Mouse (Mus musculus) frontal cortex, postnatal 14 days (tissue): ENCODE results near the gene Gse1.

Source experiments
- DNase-seq, 2 experiments: peaks; one replicate each; pipeline ENCODE4 v3.0.0; 2022; ENCODE audit warnings: low spot score in 2 of 2

The Gse1 gene

DNA sequence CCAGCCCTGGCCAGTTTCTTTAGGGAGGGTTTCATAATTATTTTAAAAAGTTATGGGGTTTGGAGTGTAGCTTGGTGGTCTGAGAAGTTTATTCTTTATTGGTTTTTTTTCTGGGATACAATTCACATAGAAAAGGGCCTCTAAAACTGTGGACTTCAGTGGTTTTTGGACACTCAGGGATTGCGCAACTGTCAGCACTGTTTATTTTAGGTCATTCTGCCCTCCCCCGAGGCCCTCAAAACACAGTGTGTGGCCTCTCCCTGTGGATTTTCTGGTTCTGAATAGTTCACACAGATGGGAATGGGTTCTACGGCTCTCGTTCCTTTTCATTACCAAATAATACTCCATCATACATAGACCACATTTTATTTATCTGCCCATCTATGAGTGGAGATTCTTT lies 15.0 kb downstream of the Gse1 start:
- DNase-seq = no peak

DNA sequence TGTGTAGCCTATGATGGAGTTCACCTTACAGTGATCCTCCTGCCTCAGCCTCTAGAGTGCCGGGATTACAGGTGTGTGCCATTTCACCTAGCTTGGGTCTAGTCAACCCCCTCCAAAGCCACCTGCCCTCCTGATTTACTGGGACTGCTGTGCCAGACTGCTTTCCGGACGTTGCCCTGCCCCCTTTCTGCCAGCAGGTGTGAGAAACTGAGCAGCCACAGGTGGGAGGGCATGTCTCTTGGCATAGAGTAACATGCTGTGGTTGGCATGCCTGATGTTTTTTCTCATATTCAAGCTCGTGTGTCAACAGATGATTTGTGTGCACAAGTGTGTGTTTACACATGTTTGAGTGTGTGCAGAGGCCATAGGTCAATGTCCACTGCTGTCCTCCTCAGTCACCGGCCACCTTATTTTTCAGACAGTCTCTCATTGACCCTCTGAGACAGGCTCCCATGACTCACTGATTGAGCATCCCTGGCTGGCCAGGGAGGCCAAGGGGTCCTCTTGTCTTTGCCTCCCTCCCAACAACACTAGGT lies 15.7 kb downstream of the Gse1 start:
- DNase-seq = no peak

DNA sequence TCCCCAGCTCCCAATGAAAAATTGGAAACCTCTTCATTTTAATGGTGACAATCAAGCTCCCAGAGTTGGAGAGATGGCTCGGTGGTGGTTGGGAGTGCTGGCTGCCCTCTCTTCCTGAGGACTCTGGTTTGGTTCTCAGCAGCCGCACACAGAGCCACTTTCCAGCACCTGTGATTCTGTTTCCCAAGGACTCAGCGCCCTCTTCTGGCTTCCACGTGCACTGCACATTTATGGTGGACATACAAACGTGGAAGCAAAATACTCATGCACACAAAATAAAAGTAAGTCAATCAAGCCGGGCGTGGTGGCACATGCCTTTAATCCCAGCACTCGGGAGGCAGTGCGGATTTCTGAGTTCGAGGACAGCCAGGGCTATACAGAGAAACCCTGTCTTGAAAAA lies 16.3 kb downstream of the Gse1 start:
- no peak for DNase-seq

DNA sequence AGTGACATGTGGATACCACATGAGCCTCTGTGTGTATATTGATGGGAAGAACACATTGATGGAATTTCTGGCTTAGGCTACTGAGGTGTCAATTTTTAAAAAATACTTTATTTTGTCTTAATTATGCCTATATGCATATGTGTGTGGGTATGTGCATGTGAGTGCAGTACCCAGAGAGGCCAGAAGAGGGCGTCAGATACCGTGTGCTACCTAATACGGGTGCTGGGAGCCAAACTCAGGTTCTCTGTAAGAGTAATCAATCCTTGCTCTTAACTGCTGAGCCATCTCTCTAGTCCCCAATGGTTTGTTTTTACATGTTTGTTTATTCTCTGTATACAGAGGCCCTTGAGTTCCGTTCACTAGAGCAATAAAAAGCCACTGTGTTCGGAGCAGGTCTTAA lies 19.4 kb downstream of the Gse1 start:
- no peak for DNase-seq

DNA sequence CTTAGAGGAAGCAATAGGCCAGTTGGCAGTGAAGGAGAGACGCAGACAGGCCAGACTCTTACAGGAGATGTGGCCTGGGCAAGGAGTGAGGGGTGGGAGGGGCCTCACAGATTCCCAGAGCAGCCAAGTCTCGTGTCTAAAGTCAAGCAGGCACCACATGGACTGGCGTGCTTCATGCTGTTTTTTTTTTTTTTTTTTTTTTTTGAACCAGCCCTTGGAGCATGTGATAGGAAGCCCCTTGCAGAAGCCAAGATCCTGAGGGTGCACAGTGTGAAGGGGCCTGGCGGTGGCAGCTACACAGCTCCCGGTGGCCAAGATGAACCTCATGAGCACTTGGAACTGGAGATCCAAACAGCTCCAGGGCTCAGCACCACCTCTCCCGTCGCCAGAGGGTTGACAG lies 19.8 kb downstream of the Gse1 start:
- DNase-seq = no peak

DNA sequence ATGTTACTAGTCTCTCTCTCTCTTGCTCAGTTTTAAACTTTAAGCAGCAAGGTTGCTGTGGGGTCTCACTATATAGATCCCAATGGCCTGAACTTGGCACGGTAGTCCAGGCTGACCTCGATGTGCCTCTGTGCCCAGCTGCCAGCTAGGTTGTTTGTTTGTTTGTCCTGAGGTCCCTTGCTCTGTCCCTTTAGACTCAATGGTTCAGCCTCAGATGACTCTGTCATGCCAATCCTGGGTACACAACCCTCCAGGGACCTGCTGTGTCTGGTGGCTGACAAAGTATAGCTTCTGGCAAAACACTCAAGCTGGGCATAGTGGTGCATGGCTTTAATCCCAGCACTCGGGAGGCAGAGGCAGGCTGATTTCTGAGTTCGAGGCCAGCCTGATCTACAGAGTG lies 20.2 kb downstream of the Gse1 start:
- DNase-seq = no peak

DNA sequence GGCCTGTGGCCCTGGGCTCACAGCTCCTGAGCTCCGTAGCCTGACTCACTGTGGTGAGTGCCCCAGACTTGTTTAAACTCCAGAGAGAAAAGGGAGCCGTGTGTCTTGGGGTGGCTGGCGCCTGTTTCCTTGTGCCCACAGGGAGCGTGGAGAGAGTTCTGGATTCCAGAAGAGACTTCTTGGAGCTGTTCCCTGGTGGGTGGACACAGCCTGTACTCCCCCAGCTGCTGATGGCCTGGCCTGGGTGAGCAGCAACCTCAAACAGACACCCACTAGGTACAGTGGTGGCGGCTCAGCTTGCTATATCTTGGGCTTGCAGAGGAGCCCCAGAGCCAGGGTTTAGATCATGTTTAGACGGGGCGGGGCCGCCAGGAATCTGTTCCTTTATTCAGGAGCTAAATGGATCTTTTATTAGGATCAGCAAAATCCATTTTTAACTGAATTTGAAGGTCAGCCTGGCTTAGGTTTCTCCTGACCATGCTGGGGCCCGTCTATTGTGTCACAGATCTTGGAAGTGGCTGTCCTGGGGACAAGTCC lies 21.6 kb downstream of the Gse1 start:
- no peak for DNase-seq

DNA sequence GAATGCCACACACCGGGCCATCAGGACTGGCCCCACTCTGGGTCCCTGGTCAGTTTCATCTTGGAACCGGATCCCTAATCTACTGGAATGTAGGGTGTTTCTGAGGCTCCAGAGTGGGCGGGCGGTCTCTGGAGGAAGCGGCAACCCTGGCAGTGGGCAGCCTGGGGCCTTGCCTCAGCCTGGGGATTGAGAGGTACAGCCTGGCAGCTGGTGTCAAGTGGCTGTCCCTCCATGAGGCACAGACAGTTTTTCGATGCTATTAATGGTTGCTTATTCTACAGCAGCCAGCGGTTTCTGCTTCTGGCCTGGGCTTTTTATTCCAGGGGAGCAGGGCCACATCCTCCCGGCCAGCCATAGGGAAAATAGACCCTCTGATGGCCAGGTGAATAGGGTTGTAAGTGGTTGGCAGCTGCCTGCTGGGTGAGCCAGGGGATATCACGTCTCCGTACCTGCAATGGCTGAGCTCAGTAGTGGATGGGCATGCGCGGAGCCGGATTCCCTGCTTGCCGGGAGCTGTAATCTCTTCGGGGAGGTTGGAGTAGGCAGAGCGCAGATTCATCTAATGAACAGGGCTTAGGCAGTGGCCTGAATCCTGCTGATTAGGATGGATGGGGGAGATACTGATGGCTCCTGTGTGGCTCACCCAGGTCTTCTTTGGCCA lies 22.6 kb downstream of the Gse1 start:
- no peak for DNase-seq

DNA sequence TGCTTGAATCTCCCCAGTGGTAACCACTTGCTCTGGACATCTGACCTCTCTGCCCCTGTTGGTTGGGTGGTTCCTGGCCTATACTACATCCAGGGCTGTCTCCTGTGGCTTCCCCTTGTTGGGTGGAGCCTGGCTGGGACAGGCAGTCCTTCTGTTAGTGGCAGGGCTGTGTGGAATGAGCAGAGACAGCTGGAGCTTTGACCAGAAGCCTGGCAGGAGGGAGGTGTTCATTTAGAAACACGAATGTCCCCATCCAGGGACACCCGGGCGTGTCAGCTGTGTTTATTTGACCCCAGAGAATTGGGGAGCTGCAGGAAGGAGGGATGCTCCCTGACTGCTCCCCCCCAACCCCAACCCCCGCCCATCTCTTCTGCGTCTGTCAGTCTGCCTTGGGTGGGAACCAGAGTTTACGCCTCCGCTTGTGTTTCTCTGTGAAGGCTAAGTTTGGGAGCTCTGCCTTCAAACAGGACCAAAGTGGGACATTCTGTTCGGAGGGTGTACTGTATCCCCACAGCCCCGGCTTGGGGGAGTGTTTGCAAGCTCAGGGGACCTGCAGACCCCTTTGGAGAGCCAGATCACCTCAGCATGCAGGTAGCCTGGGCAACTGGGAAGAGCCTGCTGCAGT lies 23.3 kb downstream of the Gse1 start:
- DNase-seq = no peak

DNA sequence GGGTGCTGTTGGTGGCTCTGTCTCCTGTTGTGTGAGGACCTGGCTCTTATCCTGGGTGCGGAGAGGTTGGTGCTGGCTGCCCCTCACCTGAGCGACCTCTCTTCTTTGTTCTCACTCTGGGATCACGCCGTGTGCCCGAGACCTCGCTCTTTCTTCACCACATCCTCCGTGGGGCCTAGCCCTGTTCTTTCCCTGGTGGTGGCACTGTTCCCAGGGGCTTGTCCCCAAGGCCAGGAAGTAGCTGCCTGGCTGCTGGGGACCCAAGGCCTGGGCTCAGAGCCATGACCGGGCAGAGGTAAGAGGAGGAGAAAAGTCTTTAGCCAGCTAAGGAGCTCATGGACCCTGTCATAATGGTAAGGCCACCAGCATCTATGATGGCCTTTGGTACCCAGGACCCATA lies 25.4 kb downstream of the Gse1 start:
- DNase-seq = no peak

DNA sequence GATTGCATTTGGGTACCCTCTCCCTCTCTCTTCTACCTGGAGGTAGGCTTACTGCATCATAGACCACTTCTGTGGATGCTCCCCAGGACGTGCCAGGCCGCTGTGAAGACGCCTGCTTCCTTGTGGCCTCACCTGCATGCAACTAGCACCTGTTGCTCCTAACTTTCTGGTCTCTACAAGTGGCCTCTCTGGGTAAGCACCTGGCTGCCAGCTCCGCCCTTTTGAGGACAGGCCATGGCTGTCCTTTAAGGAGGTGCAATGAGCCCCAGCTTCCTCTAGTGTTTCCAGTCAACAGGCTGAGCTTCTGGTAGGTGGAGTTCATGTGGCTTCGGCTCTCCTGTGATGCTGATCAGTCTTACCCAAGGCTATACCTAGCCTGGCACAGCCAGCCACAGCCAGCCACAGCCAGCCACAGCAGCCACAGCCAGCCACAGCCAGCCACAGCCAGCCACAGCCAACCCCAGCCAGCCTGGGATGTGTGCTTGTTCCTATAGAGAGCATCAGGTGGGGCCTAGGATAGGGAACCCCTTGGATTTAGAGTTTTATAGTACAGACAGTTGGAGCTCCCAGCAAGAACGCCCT lies 27.2 kb downstream of the Gse1 start:
- DNase-seq = no peak

DNA sequence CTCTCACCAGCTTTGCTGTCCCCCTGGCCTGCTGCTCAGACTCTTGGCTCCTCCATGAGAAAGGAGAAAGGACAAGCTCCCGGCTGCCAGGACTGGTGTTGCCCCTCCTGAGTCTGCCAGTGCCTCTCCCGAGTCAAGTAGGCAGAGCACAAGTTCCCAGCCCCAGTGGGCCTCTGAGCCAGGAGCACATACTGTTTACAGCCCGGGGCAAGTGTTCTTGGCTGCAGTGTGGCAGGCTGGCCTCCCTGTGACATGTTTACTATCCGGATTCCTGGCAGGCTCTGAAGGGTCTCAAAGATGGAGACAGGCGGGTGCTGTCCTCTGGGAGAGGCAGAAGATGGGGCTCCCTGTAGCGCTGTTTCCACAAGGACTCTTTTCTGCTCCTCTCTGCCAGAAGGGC lies 28.7 kb downstream of the Gse1 start:
- DNase-seq = no peak

DNA sequence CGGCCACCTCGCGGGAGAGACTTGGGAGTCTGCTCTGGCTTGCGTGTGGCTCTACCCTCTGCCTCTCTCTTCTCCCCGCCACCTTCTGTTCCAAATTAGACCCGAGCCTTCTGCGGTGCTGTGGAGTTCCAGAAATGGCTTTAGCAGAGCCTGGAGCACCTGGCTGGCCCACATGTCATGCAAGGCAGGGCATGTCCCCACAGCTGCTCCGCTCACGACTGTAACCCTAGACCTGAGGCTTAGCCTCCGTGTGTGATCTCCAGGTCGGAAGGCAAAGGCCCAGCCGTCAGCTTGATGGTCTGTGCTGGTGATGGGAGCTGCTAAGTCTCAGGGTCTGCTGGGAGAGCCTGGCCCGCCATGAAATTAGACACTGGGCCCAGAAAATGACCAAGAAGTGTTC lies 30.9 kb downstream of the Gse1 start:
- DNase-seq = no peak

DNA sequence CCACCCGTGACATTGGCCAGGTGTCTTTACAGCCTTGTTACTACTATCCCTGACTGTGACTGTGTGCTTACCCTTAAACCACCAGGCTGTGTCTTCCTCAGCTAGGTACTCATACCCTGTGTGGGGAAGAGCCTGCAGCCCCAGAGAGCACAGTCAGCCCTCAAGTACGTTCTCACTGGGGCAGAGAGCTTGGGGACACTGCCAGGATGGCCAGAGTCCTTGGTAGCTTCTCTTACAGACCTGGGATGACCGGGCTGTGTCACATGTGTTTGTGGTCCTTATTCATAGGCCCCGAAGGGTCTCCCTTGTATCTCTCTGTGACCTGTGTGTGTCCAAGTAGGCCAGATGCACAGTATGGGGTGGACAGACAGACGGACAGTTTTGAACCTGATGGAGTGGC lies 32.4 kb downstream of the Gse1 start:
- no peak for DNase-seq

DNA sequence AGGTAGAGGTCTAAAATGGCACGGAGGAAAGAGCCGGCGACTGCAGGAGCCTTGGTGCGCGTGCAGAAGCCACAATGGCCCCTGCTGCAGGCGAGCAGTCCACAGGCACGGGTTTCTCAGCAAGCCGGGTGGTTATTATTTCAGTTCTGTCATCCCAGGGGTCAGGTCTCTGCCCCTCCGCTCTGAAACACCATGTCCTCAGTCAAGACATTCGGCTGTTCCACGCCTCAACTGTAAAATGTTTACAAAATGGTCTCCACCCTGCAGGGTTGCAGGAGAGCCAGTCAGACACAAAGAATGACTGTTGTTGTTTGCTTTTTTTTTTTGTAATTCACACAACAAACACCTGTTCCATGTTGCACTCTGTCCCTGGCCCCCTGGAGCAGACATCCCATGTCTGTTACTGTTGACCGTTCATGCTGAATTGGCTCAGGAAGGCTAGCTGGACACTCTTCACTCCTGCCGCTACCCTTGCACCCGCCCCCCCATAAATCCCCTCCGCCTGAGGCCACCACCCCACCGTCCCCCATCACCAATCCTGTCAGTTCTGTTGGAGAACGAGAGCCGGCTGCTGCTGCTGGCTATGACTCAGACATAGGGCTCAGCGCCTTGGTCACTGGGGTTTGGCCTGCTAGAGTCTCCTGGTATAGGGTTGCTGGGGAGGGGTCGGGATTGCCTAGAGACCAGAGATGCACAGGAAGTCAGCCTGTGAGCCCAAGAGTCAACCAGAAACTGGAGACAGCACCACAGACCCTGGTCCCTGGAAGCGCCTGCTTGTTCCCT lies 33.3 kb downstream of the Gse1 start:
- no peak for DNase-seq

DNA sequence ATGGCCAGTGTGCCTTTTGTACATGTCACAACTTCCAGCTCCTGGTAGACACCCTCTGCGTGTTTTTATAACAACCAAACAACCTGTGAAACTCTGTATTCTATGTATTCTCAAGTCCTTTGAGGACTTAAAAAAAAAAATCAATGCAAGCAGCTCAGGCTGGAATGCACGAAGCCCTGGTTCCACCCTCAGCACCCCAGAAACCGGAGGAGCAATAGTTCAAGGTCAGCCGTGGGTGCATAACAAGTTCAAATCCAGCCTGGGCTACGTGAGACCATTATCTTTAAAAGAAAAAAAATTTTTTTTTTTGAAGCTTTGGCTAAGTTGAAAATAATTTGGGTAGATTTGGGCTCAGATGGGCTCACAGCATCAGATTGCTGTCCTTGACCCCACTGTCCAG lies 35.6 kb downstream of the Gse1 start:
- DNase-seq = no peak

DNA sequence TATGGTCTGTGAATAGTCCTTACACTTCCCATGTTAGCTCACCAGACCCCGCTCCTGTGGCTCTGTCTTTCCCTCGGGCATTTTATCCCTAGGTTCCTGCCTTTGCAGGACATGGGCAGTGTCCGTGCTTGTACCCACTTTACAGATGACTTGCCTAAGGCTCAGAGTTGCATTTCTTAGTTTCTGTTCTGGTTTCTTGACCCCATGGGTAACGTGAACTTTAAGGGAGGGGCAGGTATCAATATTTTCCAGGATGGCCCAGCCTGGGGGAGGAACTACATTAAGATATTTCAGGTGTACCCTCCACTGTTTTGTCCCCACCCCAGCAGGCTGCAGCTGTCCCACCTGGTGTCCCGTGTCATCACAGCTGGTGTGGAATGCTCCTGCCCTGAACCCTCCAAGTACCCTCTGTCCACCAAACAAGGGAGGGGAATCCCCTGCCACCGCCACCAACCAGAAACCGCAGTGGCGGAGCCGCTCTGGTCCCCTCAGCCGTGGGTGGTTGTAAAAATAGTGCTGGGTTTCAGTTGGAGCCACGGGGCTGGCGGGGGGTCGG lies 36.2 kb downstream of the Gse1 start:
- no peak for DNase-seq

DNA sequence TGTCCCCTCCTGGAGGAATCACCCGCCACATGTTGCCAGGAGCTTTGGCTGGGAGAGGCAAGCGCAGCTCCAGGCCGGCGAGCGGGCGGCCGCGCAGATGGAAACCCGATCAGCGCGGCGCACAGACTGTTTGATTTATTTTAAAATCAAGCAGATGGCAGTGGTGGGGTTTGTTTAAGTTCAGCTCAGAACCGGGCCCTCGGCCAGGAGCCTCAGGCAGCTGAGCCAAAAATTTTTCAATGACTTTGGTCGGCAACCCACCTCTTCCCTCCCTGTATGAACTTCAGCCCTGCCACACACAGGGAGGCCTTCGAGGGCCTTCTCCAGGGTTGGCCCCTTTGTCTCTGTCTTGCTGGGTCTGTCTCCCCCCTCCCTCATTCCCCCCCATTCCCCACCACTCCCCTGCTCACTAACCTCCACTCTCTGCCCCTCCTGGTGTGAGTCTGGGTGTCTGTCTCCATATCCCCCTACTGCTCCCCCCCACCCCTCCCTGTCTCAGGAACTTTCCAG lies 36.7 kb downstream of the Gse1 start:
- peak; percentile 78 for DNase-seq

DNA sequence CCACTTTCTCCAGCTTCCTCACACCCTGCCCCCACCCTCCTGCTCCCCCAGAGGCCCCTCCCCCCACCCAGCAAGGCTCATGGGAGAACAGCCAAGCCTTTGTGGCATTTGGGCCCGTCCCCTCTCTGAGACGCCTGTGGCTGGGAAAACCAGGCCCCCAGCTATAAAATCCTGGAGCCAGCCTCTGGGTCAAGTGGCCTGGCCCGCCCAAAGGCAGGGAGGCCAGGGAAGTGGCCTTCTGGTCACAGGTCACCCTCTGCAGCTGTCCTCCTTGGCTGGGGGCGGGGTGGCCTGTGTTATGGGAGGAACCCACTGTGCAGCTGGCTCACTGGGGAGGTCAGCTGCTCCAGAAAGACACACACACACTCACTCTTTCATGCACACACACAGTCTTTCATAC lies 37.2 kb downstream of the Gse1 start:
- no peak for DNase-seq

DNA sequence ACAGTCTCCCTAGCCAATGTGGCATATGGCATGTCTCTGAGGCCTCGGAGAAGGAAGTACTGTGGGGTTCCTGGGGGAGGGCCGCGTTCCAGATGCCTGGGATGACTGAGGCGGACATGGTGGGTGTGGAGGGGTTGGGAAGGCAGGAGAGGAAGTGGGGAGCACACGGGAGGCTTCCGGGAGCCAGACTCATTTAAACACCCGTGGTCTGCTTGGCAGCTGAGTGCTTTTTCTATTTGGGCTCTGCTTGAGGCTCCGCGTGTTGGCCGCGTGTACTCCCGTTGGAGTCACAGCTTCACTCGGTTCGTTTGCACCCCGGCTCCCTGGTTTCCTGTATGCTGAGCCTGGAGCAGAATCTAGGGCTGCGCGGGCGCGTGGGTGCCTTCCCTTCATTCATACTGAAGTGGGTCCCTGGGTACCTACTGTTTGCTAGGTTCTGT lies 40.3 kb downstream of the Gse1 start:
- no peak for DNase-seq

DNA sequence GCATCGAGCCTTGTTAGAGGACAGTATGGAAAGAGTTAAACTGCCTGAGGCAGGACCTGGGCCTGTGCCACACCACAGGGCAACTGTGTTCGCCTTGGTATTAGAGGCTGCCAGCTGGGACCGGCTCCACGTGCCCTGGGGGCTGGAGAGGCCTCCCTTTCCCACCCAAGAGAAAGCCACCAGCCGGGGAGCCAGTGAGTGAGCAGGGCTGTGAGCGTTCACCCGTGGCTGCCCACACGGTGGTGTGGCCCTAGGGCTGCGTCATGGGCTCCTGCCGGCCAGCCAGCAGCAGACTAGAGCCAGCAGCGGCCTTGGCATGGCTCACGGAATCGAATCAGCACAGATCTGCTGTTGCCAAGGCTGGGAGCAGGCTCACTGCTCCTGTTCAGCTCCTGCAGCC lies 42.2 kb downstream of the Gse1 start:
- DNase-seq = no peak

DNA sequence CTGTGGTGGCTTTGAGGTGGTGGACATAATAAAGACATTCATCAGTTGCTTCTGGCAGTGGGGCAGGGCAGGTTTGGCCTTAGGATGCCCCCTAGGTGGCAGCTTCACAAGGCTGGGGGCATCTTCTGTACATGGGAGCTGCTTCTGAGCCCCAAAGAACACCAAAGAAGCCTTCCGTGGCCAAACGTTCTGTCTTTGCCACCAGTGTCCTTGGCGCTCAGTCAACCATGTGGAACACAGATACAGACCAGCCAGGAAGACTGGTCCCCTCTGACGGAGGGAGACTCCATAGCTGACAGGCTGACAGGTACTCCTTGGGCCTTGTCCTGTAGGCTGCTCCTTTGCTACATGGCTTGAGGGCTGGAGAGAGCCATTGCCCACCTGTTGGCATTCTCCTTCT lies 45.2 kb downstream of the Gse1 start:
- DNase-seq = no peak
